Mouse (Mus musculus): ENCODE results near the gene Ccdc18.

- no peak for TF ChIP-seq CTCF (IDR thresholded peaks at IDR 0.05; ENCODE audit: control insufficient read depth, insufficient read depth, low read length)
- peak; percentile 86 for TF ChIP-seq POLR2A (IDR thresholded peaks at IDR 0.05; ENCODE audit: borderline replicate concordance, control insufficient read depth, low read depth, low read length)
Measured at GRCm38 (mm10) chr5:108268127-108269062, 135.7 kb downstream of the Ccdc18 start, which contains the start of gene Dr1.

Measured in bone marrow, adult 2 months (tissue).